Mouse (Mus musculus) heart, postnatal 0 days (tissue): ENCODE data around the gene Runx2. TPM values are rescaled to one million over a fixed set of nuclear protein-coding genes. Genes with fewer than 3 reads are reported as not detected.

Experiments used
- ATAC-seq: fragments of 200-750 bp; cut with Nextera tagmentation; 2 replicates; pipeline ENCODE4 v1.8.0; 2017; ENCODE audit warnings: low read depth, moderate number of reproducible peaks, moderate library complexity; ENCODE audit not compliant: insufficient read depth
- DNase-seq: peaks from one replicate; pipeline ENCODE4 v3.0.0-alpha.2; 2016; ENCODE audit warnings: low spot score
- H3K27ac ChIP-seq: fragments of 300-500 bp; sonication (generic); 2 replicates; pipeline ENCODE4 v1.5.1; 2014; ENCODE audit warnings: low read depth, mild to moderate bottlenecking
- H3K27me3 ChIP-seq: fragments of 300-500 bp; sonication (generic); 2 replicates; pipeline ENCODE4 v1.6.1; 2014; ENCODE audit warnings: low read length, mixed read lengths; ENCODE audit not compliant: control insufficient read depth, insufficient read depth
- H3K36me3 ChIP-seq: fragments of 300-500 bp; sonication (generic); replicated peaks from 2 replicates; pipeline ENCODE4 v1.6.1; 2014; ENCODE audit warnings: low read length, mixed read lengths; ENCODE audit not compliant: control insufficient read depth, insufficient read depth
- H3K4me1 ChIP-seq: fragments of 300-500 bp; sonication (generic); 2 replicates; pipeline ENCODE4 v1.6.1; 2014; ENCODE audit warnings: antibody characterized with exemption; ENCODE audit not compliant: control insufficient read depth, insufficient read depth
- H3K4me2 ChIP-seq: fragments of 300-500 bp; sonication (generic); 2 replicates; pipeline ENCODE4 v1.6.1; 2014; ENCODE audit warnings: low read depth, mild to moderate bottlenecking, low read length, moderate library complexity
- H3K4me3 ChIP-seq: fragments of 300-500 bp; sonication (generic); 2 replicates; pipeline ENCODE4 v1.5.1; 2014; ENCODE audit warnings: low read depth, low read length
- H3K9ac ChIP-seq: fragments of 300-500 bp; sonication (generic); replicated peaks from 2 replicates; pipeline ENCODE4 v1.6.1; 2014; ENCODE audit warnings: low read depth, low read length, mixed read lengths
- H3K9me3 ChIP-seq: fragments of 300-500 bp; sonication (generic); replicated peaks from 2 replicates; pipeline ENCODE4 v1.6.1; 2016; ENCODE audit warnings: low read length; ENCODE audit not compliant: control insufficient read depth
- CTCF ChIP-seq: IDR thresholded peaks from 2 replicates; pipeline ENCODE4 v1.5.1; 2016; ENCODE audit warnings: antibody characterized with exemption, control low read depth, low read depth
- EP300 ChIP-seq: IDR thresholded peaks from 2 replicates; pipeline ENCODE4 v1.6.1; 2016; ENCODE audit warnings: antibody characterized with exemption, low read depth
- WGBS: fragments of 180-500 bp; shearing (Covaris S2); extraction: QIAGEN DNeasy Blood & Tissue Kit; methylation state at CpG from one replicate; pipeline ENCODE4 v1.1.7; 2014; 5-methylcytosine and 5-hydroxymethylcytosine counted together
- polyA plus RNA-seq: library from polyadenylated mRNA; unstranded; fragments of >200 nt; fragmentation: Nextera tagmentation; extraction: Ambion mirVana; gene quantifications from 2 replicates; pipeline ENCODE4 v1.2.1, GENCODE M21; 2015
- total RNA-seq: library from RNA; depleted of rRNA; stranded (reverse); fragments of >200 nt; gene quantifications from 2 replicates; pipeline ENCODE4 v1.2.3, GENCODE M21; 2014; ENCODE audit warnings: low replicate concordance

Gene Runx2
- total and polyA plus RNA-seq, 2 experiments from 2014 or later, result 0.04 TPM; not detected in 1

GRCm38 (mm10) chr17:44724255-44724654 is 90.3 kb downstream of the Runx2 start:
- Histone ChIP-seq H3K9me3 (no peaks in the 10 kb centered on the region), H3K4me1 (no peaks in the 10 kb centered on the region), H3K9ac (no peak overlapping the region), H3K27ac (no peak overlapping the region), H3K4me2 (no peak overlapping the region), H3K36me3 (no peaks in the 10 kb centered on the region), H3K27me3 (0 out of 2 replicates have a peak, but pooled peaks cover 4% of the 10 kb centered on the region), H3K4me3 (no peak overlapping the region)
- no peak for DNase-seq
- no peak for ATAC-seq
- TF ChIP-seq EP300, result no peak
- no peak for TF ChIP-seq CTCF
- WGBS, result 86% methylated on average over 11 of the region's 11 CpGs

- no peaks in the 10 kb centered on the region for H3K27me3 ChIP-seq
- H3K27ac ChIP-seq, result no peak overlapping the region
- WGBS, result 61% methylated on average over 8 of the region's 8 CpGs
- DNase-seq, result no peak
- no peaks in the 10 kb centered on the region for H3K36me3 ChIP-seq
- no peak for ATAC-seq
- no peaks in the 10 kb centered on the region for H3K4me1 ChIP-seq
- no peak overlapping the region for H3K4me3 ChIP-seq
- no peak overlapping the region for H3K4me2 ChIP-seq
- no peak overlapping the region for H3K9ac ChIP-seq
- H3K9me3 ChIP-seq, result no peaks in the 10 kb centered on the region
- TF ChIP-seq CTCF (no peak), EP300 (no peak)
These were observed 92.3 kb downstream of the Runx2 start for GRCm38 (mm10) chr17:44722103-44722792.

DNA sequence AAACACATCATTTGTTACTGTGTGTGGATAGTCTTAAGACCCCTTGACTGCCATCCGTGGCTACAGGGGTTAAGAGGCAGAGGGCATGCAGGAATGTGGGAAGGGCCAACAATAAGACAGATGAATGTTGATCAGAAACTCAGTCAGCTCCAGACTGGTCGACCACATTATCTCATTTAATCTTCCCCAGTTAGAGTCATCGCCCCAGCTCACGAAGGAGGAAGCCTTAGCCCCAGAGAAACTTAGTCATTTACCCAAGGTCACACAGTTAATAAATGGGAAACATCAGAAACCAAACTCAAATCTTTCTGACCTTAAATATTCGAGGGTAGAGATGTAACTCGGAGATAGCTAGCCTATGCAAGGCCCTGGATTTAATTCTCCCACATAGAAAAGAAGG is 96.0 kb downstream of the Runx2 start:
- DNase-seq (no peak), ATAC-seq (no peak)
- Histone ChIP-seq H3K9ac (no peak overlapping the region), H3K36me3 (no peaks in the 10 kb centered on the region), H3K27ac (no peak overlapping the region), H3K4me2 (no peak overlapping the region), H3K4me3 (no peak overlapping the region), H3K9me3 (no peaks in the 10 kb centered on the region), H3K27me3 (no peaks in the 10 kb centered on the region), H3K4me1 (no peaks in the 10 kb centered on the region)
- TF ChIP-seq CTCF (no peak), EP300 (no peak)
- WGBS, result 53% methylated on average over 6 of the region's 6 CpGs

DNA sequence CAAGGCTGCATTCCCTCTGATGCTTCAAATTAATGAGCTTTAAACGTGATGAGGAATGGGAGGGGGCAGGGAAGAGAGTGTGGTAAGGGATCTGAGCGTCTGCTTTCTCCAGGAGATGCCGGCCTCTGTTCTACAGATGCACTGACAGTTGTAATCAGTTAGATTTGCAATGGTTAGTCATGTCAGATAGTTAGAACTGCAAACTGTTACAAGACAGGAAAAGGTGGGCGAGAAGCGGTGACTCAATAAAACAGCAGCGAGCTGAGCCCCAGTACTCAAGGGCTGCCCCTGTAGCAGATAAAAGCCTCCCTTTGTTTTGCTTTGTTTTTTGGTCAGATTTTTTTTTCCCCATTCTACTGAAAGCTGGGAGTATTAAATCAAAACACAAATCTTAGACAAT is 96.6 kb downstream of the Runx2 start:
- Histone ChIP-seq H3K27me3 (no peaks in the 10 kb centered on the region), H3K9ac (no peak overlapping the region), H3K4me3 (no peak overlapping the region), H3K36me3 (no peaks in the 10 kb centered on the region), H3K9me3 (no peaks in the 10 kb centered on the region), H3K4me2 (no peak overlapping the region), H3K4me1 (no peaks in the 10 kb centered on the region), H3K27ac (no peak overlapping the region)
- DNase-seq, result no peak
- ATAC-seq, result no peak
- no peak for TF ChIP-seq CTCF
- TF ChIP-seq EP300, result no peak
- 42% methylated on average over 6 of the region's 6 CpGs for WGBS

- TF ChIP-seq CTCF (no peak), EP300 (no peak)
- ATAC-seq, result no peak
- Histone ChIP-seq H3K4me3 (no peak overlapping the region), H3K9me3 (no peaks in the 10 kb centered on the region), H3K4me2 (no peak overlapping the region), H3K27me3 (no peaks in the 10 kb centered on the region), H3K36me3 (no peaks in the 10 kb centered on the region), H3K4me1 (peaks cover 6% of the 10 kb centered on the region; the same call in 1 of the 2 replicates), H3K27ac (no peak overlapping the region), H3K9ac (no peak overlapping the region)
- DNase-seq, result no peak
- WGBS, result 79% methylated on average over 4 of the region's 4 CpGs
These were observed 100.5 kb downstream of the Runx2 start for GRCm38 (mm10) chr17:44714116-44714515.

- no peaks in the 10 kb centered on the region for H3K36me3 ChIP-seq
- no peaks in the 10 kb centered on the region for H3K9me3 ChIP-seq
- no peak overlapping the region for H3K9ac ChIP-seq
- no peak overlapping the region for H3K4me2 ChIP-seq
- H3K4me1 ChIP-seq, result peaks cover 6% of the 10 kb centered on the region; the same call in 1 of the 2 replicates
- H3K4me3 ChIP-seq, result no peak overlapping the region
- no peak overlapping the region for H3K27ac ChIP-seq
- TF ChIP-seq EP300 (no peak), CTCF (no peak)
- H3K27me3 ChIP-seq, result no peaks in the 10 kb centered on the region
- WGBS, result 83% methylated on average over 8 of the region's 8 CpGs
- no peak for ATAC-seq
- DNase-seq, result no peak
These were observed 101.2 kb downstream of the Runx2 start for GRCm38 (mm10) chr17:44713404-44713803.
